Mouse (Mus musculus) cerebral cortex, adult 2 months (tissue): ENCODE results near the gene Ank.

Source experiments
- WGBS: fragments of 180-500 bp; shearing (Covaris S2); methylation state at CpG from one replicate; pipeline ENCODE4 v1.1.7; 2018; 5-methylcytosine and 5-hydroxymethylcytosine counted together

The Ank gene

DNA sequence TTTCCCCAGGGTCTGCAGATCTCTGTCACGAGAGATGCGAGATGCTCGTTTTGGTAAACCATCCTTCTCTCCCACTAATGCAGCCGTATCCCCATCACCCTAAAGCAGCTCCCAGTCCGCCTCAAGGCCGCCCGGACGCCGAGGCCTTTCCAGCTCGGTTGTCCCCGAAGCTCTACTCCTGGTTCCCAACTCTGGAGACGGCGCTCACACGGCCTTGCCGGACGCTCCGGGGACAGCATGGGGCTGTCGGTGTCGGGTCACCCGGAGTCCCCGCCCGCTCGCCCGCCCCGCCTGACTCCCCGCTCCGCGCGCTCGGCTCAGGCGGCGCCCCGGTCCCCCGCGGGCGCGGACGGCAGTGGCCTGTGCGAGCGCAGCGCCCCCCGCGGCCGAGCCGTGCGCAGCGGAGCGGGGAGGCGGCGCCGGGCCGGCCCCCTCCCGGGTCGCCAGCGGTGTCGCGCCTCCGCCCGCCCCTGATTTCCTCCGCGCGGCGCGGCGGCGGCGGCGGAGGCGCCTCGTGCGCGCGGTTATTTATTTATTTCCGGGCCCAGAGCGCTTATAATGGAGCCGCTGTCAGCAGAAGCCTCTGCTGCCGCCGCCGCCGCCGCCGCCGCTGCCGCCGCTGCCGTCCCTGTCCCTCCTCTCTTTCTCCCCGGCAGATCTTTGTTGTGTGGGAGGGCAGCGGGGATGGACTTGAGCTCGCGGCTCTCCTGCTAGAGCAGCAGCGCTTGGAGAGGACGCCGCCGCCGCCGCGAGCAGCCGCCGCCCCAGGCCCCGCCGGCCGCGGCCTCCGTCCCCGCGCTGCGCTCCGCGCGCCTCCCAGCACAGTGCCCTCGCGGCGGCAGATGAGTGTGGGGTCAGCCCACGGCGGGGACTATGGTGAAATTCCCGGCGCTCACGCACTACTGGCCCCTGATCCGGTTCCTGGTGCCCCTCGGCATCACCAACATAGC, at the start of gene Ank:
Ank (plus strand) TSS at position 547 of the 950 bp plus-strand sequence.
- WGBS = under 1% methylated on average over 120 of the region's 120 CpGs

DNA sequence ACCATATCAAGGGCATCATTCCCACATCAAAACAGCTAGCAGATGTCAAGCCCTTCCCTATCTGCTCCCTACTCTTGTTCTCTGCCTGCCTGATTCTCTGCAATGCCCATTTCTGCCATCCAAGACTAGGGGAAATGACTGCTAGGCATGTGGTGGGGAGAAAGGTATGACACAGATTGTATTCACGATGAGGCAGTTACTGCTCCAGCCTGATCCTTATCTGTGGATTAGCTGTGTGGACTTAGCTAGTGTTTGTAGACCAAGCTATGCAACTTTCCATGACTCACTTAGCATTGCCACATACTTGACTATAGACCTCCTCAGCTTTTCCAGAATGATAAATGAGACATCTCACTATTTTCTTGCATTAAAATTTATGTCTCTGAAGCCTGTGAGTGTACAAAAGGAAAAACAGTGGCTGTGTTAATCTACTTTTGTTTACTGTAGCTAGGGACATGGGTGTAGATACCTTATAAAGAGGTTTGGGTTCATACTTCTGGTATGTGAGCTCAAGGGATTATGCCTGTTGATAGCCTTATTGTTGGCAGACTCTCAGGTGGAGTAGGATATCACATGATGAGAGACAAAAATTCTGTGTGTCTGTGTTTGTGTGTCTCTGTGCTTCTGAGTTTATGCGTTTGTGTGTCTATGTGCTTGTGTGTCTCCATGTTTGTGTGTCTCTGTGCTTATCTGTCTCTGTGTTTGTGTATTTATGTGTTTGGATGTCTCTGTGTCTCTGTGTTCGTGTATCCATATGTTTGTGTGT, 47.7 kb upstream of the Ank start:
- 83% methylated on average over 3 of the region's 3 CpGs for WGBS

DNA sequence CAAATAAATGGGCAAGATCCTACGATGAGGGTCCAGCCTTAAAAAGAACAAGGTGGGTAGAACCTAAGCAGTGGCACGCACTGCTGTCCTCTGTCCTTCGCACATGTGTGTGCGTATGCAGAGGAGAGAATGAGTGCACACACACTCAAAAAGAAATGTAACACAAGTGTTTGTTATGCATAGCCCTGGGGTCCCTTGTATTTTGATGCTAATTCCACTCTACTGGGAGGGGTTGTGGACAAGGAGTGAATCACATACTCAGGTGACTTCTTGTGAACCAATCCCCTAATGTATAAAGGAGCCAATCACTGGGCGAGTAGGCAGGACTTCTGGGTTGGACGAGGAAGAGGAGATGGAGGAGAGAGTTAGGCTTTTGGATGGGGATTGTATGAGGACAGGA, 44.9 kb upstream of the Ank start:
- 93% methylated on average over 6 of the region's 6 CpGs for WGBS

DNA sequence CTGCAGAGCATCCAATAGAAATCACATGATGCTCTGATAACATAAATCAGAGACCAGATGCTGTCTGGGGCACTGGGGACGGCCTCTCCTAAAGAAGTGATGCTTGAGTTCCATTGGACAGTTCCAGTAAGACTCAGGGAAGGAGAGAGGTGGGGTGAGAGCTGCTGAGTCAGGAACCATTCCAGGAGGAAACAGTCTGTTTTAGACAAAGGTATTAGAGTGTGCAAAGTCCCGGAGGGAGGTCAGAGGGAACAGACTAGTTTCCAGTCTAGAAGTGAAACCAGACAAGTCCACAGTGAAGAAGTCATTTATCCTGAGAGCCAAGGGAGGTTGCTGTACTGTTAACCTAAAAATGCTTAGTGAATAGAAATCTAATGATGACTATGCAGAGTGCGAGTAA, 38.9 kb upstream of the Ank start:
- 93% methylated on average over 3 of the region's 3 CpGs for WGBS

DNA sequence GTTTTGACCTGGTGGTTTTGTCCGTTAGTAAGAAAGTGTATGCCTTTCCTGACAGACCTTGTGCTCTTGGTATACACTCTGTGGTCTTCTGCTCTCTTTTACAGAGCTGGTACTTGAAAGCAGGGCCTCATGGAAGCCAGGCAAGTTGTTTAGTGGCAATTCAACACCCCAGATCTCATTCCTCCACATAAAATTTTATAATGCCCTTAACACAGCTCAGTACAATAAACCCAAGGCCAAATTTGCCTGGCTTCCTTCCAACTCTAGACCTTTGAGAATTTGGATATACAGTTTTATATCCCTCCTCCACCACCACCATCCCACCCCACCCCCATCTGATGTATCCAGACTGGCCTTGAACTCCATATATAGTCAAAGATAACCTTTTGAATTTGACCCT, 36.2 kb upstream of the Ank start:
- 97% methylated on average over 1 of the region's 1 CpGs for WGBS

DNA sequence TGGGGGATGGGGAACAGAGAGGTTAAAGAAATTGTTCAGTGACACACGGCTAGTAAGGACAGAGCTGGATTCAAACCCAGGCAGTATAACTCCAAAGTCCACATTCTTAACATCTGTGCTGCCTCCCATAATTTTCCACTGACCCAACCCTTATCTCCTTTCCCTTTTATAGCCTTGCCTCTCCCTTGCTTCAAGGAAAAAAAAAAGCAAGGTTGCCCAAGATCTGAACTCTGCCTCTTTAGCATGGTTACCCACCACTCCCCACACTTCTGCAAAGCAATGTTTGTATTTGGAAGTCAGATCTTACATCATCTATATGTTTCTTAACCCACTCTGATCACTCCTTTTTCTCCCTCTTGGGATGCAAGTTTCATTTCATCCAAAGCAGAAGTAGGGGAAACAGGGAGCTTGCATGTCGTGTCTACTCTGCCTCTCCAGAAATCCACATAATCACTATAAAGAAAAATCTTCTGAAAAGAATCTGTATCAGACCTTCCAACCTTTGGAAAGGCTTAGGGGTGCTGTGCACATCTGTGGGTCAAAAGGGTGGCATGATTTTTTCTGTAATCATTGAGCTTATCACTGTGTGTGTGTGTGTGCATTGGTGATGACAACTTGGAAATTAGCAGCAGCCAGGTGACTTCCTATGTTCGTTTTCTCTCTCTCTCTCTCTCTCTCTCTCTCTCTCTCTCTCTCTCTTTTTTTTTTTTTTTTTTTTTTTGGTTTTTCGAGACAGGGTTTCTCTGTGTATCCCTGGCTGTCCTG, 33.4 kb upstream of the Ank start:
- 90% methylated on average over 3 of the region's 4 CpGs for WGBS

DNA sequence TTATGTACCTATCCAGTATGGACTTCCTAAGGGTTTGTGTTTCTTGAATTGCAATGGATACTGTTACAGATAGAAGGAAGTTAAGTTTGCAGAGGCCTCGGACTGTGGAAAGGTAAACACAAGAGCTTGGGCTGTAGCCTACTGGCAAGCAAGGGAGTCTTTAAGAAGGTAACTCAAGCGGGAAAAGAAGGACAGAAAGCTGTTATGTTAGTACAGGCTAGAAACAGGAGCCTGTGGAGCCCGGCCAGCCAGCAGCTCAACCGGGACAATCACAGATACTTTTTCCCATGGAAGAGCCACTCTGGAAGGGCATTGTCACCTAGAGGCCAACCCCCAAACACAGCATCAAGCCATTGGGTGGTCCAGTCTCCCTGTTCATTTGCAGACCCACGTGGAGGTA, 31.1 kb upstream of the Ank start:
- WGBS = 88% methylated on average over 5 of the region's 5 CpGs

DNA sequence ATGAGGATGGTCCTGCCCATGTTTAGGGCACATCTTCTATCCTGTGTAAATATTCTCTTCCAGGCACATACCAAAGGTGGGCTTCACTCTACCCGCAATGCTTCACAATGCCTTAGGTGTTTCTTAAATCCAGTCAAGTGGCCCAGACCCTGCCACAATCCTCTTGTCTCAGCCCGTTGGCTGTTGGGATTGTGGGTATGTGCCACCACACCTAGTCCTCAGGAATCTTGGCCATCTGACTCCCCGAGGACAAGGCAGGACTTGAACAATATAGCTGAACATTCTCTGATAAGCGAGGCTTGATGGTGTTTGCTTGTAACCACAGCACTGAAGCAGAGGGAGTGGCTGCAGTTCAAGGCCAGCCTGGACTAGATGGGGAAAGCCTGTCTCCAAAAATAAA, 30.3 kb upstream of the Ank start:
- WGBS = 95% methylated on average over 4 of the region's 4 CpGs

DNA sequence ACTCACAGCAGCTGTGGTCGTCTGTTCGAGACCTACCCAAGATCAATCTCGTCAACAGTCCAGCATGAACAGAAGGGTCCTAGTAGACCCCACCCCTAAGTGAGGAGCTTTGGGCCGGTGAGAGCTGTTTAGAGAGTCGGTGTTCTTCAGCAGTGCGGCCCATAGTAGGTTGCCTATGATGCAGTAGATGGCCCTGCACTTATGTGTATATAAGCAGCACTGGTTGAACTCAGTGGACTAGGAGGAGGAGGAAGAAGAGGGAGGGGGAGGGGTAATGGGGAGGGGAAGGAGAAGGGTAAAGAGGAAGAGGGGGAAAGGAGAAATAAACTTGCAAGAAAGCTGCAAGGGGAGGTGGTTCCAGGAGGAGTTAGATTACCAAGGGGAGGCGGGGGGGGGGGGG, 25.4 kb upstream of the Ank start:
- 92% methylated on average over 7 of the region's 7 CpGs for WGBS

DNA sequence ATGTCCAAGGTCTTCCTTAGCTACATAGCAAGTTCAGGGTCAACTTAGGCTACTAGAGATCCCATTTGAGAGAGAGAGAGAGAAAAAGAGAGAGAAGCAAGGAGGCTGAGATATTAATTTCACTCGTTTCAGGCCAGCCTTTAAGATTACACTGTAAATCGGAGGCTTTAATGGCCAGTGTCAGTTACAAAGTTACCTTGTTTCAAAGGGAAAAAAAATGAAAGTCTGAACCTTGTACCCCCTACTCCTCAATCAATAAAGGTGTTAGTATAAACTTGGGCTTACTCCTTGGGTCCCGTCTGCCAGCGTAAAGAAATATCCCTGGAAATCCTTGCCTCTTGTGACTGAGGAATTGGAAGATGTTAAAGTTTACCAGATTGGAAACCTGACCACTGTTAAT, 24.9 kb upstream of the Ank start:
- WGBS = 94% methylated on average over 4 of the region's 4 CpGs

DNA sequence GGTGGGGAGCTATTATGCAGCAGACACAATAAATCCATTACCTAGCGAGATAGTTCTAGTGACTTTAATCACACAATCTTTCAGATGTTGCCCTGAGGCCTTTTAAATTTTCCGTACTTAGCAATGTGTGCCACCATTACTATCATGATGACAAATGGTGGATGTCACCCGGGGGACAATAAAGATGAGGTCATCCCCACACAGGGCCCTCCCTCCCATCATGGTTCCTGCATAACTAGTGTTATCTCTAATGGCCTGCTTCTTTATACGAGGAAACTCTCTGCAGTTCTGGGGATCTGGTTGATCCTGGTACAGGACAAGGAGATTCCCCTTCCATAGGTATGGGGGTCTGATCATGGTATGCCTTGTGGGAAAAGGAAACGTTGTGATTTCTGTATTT, 24.5 kb upstream of the Ank start:
- 88% methylated on average over 5 of the region's 5 CpGs for WGBS

DNA sequence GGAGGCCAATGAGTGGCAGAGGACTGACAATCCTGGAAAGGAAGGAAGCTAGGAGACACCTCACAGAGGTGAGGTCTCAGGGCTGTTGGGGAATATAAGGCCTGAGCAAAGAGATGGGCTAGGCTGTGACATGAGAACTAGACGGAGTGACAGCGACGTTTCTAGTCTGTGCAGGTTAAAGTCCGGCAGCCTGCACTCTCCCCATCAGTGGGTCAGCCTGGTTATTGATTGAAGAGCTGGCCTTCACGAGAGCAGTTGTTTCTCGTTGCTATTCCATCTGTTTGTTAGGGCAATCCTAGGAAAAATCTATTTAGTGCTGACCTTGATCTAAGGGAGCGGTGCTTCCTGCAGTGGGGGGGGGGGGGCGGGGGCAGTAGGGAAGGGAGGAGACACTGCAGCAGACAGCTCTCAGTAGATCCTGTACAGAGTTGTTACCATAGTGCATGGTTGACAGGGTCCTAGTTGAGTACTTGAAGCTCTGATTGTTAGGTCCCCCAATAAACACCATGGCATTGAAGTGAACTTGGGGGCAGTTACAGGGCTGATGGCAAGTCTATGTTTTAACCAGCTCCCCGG, 21.6 kb upstream of the Ank start:
- 87% methylated on average over 9 of the region's 9 CpGs for WGBS

DNA sequence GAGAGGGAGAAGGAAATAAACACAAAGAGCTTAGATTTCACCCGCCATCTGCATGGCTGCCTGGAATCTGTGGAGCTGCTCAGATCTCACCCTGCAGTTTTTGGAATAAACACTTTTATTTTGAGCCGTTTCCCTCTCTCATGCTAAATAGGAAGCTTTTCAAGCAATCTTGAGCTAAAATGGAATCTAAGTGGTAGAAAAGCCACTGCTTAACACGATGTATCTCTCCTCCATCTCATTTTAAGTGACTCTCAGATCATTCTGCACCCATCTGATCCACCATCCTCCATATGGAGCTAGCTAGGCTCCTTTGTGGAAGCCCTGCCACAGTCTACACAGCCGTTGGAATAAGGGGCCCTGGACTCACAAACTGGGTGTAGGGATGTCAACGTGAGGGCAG, 15.8 kb upstream of the Ank start:
- 40% methylated on average over 5 of the region's 5 CpGs for WGBS

DNA sequence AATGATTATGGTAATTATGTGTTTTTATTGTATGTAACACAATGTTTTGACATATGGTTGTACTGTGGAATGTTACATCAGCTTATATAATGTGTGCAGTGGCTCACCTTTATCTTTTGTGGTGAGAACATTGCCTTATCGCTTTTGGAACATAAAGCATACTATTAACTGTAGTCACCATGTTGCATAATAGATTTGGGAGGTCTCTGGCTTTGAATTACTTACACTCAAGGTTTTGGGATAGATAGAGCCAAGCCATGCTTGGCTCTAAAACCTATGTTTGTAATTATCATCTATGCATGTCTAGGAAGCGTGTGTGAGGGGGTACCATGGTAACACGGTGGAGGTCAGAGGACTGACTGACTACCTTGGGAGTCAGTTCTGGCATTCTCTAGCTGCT, 14.7 kb upstream of the Ank start:
- 81% methylated on average over 3 of the region's 3 CpGs for WGBS

DNA sequence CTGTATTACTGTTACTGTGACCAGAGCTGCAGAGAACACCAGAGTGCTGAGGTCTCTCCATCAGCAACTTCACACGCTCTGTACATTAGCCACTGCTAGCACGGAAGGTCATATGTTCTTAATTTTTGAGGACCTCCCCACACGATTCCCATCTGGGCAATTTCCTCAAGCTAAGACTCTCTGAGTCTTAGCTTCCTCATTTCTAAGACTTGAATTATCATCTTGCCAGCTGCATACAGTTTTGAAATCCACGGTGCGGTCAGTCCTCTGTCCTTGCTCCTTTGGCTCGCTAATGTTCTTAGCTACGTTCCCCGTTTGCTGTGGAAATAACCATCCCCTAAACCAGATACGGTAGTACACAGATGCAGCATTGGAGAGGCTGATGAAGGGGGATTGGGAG, 14.0 kb upstream of the Ank start:
- 81% methylated on average over 9 of the region's 9 CpGs for WGBS

DNA sequence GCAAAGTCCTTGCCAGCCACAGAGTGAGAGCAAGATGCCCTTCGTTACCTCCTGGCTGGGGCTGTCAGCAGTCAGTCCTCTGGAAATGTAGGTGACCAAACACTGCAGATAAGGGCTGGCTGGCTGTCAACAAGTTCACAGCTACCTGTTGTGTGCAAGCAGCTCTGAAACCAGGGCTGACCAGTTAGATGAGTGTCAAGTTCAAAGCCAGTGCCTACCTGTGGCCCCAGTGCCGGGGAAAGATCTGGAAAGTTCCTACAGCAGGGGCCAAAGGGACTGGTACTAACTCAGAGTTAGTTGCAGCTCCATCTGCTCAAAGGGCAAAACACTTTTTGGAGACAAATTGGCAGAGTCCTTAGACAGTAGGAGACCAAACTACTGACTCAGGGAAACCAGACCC, 9.5 kb upstream of the Ank start:
- WGBS = 99% methylated on average over 2 of the region's 2 CpGs

DNA sequence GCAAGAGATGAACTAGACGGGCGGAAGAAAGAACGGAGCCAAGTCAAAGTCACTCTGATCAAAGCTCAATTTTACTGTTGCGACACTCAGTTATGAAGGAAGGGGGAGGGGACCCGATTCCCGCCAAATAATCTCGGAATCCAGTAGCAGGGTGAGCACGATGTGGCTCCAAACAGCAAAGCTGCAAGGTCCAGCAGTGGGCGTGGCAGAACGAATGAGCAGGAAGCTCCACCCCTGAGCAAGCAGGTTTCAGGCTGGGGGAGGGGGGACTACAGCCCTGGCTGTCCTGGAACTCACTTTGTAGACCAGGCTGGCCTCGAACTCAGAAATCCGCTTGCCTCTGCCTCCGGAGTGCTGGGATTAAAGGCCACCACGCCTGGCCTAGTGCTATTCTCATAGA, 6.7 kb upstream of the Ank start:
- 76% methylated on average over 14 of the region's 14 CpGs for WGBS

DNA sequence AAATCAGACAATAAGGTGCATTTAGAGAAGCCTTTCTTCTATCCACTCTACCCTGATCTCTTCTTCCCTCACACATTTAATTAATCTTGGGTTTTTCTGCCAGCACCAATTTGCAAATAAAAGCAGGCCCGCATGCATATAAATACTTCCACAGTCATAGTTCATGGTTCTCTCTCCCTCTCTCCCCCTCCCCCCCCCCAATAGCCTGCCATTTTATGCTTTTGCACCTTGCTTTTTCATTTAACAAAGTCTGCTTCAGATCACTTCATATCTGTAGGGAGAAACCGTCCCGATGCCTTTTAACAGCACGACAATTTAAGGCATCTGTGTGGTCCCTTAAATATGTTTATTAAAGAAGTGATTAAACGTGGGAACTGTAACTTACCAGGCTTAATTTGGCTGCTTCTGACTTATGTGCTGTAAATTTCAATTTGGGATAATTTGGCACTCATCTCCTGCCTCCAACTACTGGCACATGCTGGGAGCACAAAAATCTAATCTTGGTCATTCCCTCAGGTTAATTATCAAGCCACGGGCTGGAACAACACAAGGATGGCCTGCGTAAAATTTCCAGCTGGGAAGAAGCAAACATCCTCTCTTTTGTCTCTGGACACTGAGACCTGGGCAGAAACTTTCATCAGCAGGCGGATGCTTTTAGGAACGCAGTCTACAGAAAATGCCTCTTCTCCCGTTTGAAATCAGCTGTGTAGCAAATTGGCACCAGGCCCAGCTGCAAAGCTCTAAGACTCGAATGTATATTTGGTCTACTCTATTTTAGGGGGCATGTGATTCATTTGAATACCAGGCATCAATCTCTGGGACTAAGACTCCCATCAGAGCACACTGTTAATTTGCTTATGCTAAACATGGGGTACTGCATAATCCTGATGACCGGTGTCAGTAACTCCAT, 4.9 kb upstream of the Ank start:
- 22% methylated on average over 12 of the region's 12 CpGs for WGBS

DNA sequence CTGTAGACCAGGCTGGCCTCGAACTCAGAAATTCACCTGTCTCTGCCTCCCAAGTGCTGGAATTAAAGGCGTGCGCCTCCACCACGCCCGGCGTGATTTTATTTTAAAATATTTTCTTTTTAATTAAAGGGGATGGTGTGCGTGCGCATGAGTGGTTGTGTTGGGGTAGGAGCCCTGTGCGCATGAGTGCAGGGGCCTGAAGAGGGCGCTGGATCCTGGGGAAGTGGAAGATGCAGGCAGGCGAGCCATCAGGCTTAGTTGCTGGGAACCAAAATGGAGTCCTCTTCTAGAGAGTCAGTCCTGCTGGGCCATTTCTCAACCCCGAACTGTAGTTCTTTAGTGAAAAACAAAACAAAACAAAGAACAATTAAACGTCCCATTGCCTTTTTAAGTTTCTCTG, 2.6 kb upstream of the Ank start:
- 96% methylated on average over 13 of the region's 13 CpGs for WGBS

DNA sequence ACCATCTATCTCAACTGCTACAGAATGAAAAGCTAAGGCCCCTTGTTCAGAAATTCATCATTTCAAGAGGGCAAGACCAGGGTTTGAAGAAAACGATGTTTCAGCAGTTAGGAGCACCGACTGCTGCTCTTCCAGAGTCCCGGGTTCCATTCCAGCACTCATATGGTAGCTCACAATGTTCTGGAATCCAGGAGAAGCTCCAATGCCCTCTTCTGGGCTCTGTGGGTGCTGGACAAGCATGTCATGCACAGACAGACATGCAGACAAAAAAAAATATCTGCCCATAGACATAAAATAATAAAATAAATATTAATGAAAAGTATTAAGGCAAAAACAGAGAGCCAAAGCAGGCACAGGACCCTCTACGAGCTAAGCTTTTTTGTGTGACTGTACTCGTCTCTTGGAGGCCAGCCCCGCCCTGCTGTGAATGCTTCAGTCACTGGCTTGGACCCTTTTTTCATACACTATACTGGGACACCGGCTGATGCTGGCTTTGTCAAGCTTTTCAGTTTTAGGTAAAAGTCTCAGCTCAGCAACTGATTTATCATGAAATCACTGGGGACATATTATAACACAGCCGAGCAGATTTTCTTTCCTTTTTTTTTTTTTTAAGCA, 979 bp upstream of the Ank start:
- WGBS = 15% methylated on average over 8 of the region's 8 CpGs
